Mouse (Mus musculus) cerebellum, adult 2 months (tissue): ENCODE measurements around the gene Ccdc113.

Experiments used
- CTCF ChIP-seq: fragments of 200-500 bp; IDR thresholded peaks from 2 replicates; pipeline ENCODE4 v1.5.1; 2011; ENCODE audit warnings: low read depth, mild to moderate bottlenecking, control low read depth, low read length, moderate library complexity, borderline replicate concordance; ENCODE audit not compliant: insufficient read depth
- POLR2A ChIP-seq: fragments of 200-500 bp; IDR thresholded peaks from 2 replicates; pipeline ENCODE4 v1.6.1; 2011; ENCODE audit warnings: low read length, control low read depth, borderline replicate concordance; ENCODE audit not compliant: insufficient read depth

- TF ChIP-seq CTCF (no peak), POLR2A (no peak)
These were observed 58.4 kb downstream of the Ccdc113 start for GRCm38 (mm10) chr8:95592131-95592780.
